Mouse (Mus musculus) activated CD4-positive, CD25-positive, alpha-beta regulatory T cell, adult 9 weeks (primary cell): ENCODE data around the gene Cped1. TPM values are rescaled to one million over a fixed set of nuclear protein-coding genes. Genes with fewer than 3 reads are reported as not detected.

ENCODE experiments used
- polyA plus RNA-seq: library from polyadenylated mRNA; unstranded; fragments of 100-300 nt; shearing (Covaris generic); gene quantifications from one replicate; pipeline ENCODE4 v1.2.1, GENCODE M21; 2017

Cped1 gene
- polyA plus RNA-seq: 0.07 TPM

DNA sequence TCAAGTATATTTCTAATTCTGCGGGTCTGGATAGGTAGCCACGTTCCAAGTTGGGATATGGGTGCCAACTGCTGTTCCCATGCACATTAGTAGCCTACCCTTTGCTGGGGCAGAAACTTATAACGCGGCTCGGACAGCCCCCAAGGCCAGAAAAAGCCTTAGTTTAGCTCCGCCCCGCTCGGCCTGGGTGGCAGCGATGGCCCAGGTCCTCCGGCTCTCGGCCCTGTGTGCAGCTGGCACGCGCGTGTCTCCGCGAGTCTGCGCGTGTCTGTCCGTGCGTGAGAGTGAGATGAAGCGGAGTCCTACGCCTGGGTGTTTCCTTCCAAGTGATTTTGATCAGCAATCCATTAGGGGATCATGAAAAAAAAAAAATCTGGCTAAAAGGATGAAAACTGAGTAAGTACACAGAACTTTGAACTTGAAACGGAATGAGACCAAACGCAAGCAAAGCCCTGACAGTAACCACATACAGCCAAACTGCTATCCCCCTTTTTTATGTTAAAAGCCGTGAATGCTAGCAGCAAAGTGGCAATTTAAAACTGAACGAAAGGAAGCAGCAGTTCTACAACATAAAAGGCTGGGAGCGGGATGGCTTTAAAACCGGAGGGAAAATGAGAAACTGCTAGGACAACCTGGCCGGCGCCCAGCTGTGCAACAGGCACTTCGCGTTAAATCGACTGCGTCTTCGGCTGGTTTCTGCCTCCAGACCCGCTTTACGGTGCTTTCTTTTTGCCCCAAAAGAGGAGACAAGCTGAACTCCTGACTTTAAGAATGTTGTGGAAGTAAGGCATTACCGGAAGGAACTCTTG, at the start of gene Cped1:
TSS of gene Cped1 (plus strand) at position 185 of the 809 bp plus-strand sequence.

DNA sequence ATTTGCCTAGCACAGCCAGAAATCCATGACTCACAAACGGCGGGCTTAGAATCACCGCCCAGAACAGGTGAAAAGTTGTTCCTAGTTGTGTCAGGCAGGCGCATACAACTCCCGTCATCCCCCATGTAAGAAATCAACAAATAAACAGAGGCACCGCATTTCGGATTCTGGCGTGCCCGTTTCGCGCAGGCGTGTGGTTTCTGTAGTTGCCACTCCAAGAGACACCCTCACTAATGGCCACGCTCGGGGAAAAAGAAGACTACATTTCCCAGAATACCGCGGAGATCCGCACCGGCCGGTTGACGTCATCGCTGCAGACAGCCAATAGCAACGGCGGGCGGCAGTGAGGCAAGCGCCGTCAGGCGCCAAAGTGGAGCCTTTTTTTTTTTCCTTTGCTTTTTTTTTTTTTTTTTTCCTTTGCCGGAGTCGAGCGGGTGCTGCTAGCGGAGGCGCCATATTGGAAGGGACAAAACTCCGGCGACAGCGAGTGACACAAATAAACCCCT, 36.4 kb upstream of the Cped1 start, which contains the start of gene Ing3:
TSS of gene Ing3 (plus strand) at position 346 of the 506 bp plus-strand sequence.

DNA sequence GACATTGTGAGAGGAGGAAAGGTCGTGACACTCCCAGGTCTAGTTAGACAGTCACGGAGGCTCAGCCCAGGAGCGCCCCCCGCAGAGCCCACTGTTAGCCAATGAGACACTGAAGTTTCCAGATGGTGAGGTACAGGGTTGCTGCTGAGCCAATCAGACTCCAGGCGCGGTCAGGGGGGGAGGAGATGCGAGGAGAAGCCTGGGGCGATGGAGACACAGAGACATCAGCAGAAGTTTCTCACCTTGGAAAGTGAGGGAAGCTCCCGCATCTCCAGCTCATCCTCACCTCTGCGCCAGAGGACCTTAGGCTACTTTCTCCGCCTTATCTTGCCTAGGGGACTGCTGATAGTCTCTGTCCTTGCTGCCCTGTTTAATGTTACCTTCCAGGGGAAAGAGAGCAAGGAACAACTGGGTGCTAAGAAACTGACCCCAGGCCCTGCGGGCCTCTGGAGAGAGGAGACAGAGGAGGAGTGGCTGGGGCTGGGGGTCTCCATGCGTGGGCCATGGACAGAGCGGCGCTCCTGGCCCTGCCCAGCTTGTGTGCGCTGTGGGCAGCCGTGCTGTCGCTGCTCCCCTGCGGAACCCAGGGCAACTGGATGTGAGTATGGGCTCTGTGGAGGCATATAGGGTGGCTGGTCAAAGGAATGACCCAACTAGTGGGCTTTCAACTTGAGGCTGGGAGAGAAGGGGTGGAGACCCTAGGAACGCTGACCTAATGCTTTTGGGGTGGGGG, 302.5 kb downstream of the Cped1 start, which contains the start of gene Wnt16:
TSS of gene Wnt16 (plus strand) at position 224 of the 733 bp plus-strand sequence.

Other genes starting within 250 kb of the Cped1 start
- gene Tspan12, start 133.4 kb upstream of the Cped1 start, polyA plus RNA-seq: not detected
- gene Ing3, start 36.3 kb upstream of the Cped1 start, polyA plus RNA-seq: 31.1 TPM